Mouse (Mus musculus): Measurements from ENCODE around the gene H2afy2.

Gene H2afy2

GRCm38 (mm10) chr10:61783621-61784251 is at the start of gene H2afy2:
Gene H2afy2, minus strand, starts transcription at chr10:61784147.
- DNase-seq (ENCODE audit: low spot score) = peak; percentile 69

- peak; percentile 73 for DNase-seq (ENCODE audit: low spot score)
Measured at GRCm38 (mm10) chr10:61832713-61833112, 48.8 kb upstream of the H2afy2 start.

- no peak for DNase-seq (ENCODE audit: low spot score)
Measured at GRCm38 (mm10) chr10:61831741-61832140, 47.8 kb upstream of the H2afy2 start.

- no peak for DNase-seq (ENCODE audit: low spot score)
Measured at GRCm38 (mm10) chr10:61831251-61831650, 47.3 kb upstream of the H2afy2 start.

GRCm38 (mm10) chr10:61830817-61831216 is 46.9 kb upstream of the H2afy2 start:
- DNase-seq (ENCODE audit: low spot score) = no peak

- DNase-seq (ENCODE audit: low spot score) = no peak
Measured at GRCm38 (mm10) chr10:61829046-61829445, 45.1 kb upstream of the H2afy2 start.

GRCm38 (mm10) chr10:61827950-61828936 is 44.3 kb upstream of the H2afy2 start:
- DNase-seq (ENCODE audit: low spot score) = no peak

GRCm38 (mm10) chr10:61826753-61827435 is 42.9 kb upstream of the H2afy2 start:
- DNase-seq (ENCODE audit: low spot score) = no peak

- no peak for DNase-seq (ENCODE audit: low spot score)
Measured at GRCm38 (mm10) chr10:61825979-61826752, 42.2 kb upstream of the H2afy2 start.

- DNase-seq (ENCODE audit: low spot score) = no peak
Measured at GRCm38 (mm10) chr10:61825536-61825935, 41.6 kb upstream of the H2afy2 start.

- no peak for DNase-seq (ENCODE audit: low spot score)
Measured at GRCm38 (mm10) chr10:61823731-61824115, 39.8 kb upstream of the H2afy2 start.

- no peak for DNase-seq (ENCODE audit: low spot score)
Measured at GRCm38 (mm10) chr10:61822968-61823730, 39.2 kb upstream of the H2afy2 start.

GRCm38 (mm10) chr10:61820050-61820449 is 36.1 kb upstream of the H2afy2 start:
- DNase-seq (ENCODE audit: low spot score) = no peak

GRCm38 (mm10) chr10:61811987-61812386 is 28.0 kb upstream of the H2afy2 start:
- DNase-seq (ENCODE audit: low spot score) = no peak

- no peak for DNase-seq (ENCODE audit: low spot score)
Measured at GRCm38 (mm10) chr10:61798133-61798576, 14.2 kb upstream of the H2afy2 start.

GRCm38 (mm10) chr10:61795458-61795857 is 11.5 kb upstream of the H2afy2 start:
- no peak for DNase-seq (ENCODE audit: low spot score)

- DNase-seq (ENCODE audit: low spot score) = no peak
Measured at GRCm38 (mm10) chr10:61794971-61795370, 11.0 kb upstream of the H2afy2 start.

GRCm38 (mm10) chr10:61793015-61793414 is 9.1 kb upstream of the H2afy2 start:
- DNase-seq (ENCODE audit: low spot score) = no peak

- no peak for DNase-seq (ENCODE audit: low spot score)
Measured at GRCm38 (mm10) chr10:61788499-61788898, 4.6 kb upstream of the H2afy2 start.

GRCm38 (mm10) chr10:61787541-61788313 is 3.8 kb upstream of the H2afy2 start:
- DNase-seq (ENCODE audit: low spot score) = no peak

Measured in ovary, postnatal 36 days (tissue).